Mouse (Mus musculus): ENCODE measurements around the gene Scn8a.
"Not testable (repeated sequence)": the region's sequence is repeated elsewhere in the genome, so short reads cannot be mapped to it uniquely, and the experiment has no call there.

Gene Scn8a

GRCm38 (mm10) chr15:100869558-100869957, at the start of gene Scn8a:
Gene Scn8a, plus strand, starts transcription at chr15:100869858.
- DNase-seq: no peak

DNA sequence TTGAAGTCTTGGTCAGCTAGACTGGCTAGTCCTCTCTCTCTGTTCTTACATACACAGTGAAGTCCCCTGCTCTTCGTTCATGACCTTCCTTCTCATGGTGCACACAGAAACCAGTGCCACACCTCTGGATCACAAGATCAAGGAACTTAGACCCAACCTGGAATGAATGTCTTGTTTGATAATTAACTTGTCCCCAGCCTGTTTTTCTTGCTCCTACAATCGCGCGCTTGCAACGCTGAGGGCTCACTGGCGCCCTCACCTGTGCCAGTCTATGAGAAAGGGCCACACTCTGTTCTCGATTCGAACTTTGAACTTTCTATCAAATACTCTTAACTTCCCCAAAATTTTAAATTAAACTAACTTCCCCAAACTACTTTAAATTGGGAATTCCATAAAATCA, 47.8 kb upstream of the Scn8a start:
- no peak for DNase-seq

GRCm38 (mm10) chr15:100822370-100822769, 47.3 kb upstream of the Scn8a start:
- not testable (repeated sequence) for DNase-seq

DNA sequence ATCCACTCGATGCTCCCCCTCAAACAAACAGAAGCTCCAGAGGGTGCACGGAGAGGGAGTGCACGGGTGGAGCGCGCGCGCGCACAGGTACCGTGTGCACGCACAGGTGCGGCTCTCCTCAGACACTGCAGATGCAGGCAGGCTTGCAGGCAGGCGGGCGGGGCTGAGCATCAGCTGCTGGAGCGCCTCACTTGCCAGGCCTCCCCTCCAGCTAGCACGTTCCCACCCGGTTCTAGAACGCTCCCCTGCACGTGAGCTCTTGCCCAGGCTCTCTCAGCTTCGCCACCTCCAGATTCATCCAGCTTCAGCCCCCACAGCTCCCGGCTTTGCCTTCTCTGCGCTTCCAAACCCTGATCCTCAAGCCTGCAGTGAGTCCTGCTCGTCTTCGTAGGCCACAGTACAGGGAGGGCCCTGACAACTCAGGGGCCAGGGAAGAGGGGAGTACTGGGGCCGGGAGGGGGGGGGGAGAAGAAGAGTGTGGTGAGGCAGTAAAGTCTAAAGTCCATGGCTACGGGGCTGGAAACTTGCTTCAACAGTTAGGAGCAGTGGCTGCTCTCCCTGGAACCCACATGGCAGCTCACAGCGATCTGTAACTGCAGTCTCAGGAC, 44.3 kb upstream of the Scn8a start:
- no peak for DNase-seq

- no peak for DNase-seq
These were observed 43.6 kb upstream of the Scn8a start for GRCm38 (mm10) chr15:100826076-100826475.

DNA sequence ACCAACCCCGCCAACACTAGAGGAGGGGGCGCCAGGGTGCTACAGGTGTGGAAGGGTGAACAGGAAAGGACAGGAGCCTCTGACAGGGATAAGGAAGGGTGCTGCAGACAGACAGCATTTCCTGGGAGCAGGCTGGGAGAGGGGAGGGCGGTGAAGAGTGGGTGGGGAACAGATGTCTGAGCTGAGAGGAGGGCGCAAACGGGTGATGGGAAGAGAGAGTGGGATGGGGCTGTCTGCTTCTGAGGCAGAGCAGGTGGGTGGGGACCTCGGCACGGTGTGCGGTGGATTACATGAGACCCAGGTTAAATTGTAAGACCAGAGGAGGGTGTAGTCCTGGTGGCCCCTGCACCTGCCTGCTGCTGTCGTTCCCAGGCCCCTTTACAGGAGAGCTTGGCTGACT, 39.9 kb upstream of the Scn8a start:
- DNase-seq: no peak

DNA sequence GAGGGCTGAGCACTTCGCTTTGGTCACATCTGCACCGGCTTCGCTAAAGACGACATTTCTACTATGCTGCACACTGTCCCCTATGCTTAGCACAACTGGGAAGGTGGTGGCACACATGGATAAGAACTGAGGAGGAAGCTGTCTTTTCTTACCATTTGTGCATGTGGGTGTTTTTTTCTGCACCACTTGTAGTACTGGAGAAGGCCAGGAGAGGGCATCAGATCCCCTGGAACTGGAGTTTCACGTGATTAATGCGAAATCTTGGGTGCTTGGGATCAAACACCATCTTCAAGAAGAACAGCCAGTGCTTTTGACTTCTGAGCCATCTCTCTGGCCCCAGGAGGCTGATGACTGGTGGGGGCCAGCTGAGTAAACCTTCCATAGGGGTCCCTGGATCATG, 39.0 kb upstream of the Scn8a start:
- DNase-seq: no peak

GRCm38 (mm10) chr15:100832144-100832543, 37.5 kb upstream of the Scn8a start:
- DNase-seq: no peak

DNA sequence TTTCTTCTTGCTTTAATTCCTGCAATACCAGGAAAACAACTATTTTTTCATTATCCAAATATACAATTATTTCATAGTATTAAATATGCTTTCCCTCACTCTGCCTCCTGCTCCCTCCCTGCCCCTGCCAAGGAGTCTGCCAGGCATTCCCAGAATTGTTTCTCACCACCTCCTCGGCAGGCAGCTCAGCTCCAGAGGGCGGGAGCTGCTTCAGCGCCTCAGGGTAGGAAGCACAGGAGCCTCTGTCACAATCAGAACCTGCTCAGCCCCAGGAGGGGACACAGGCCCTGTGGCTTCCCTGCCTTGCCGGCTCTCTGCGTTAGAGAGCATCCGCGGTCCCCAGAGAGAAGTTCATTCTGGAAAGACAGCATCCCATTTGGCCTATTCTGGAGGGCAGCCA, 36.9 kb upstream of the Scn8a start:
- DNase-seq: no peak

- no peak for DNase-seq
These were observed 32.9 kb upstream of the Scn8a start for GRCm38 (mm10) chr15:100836729-100837128.

DNA sequence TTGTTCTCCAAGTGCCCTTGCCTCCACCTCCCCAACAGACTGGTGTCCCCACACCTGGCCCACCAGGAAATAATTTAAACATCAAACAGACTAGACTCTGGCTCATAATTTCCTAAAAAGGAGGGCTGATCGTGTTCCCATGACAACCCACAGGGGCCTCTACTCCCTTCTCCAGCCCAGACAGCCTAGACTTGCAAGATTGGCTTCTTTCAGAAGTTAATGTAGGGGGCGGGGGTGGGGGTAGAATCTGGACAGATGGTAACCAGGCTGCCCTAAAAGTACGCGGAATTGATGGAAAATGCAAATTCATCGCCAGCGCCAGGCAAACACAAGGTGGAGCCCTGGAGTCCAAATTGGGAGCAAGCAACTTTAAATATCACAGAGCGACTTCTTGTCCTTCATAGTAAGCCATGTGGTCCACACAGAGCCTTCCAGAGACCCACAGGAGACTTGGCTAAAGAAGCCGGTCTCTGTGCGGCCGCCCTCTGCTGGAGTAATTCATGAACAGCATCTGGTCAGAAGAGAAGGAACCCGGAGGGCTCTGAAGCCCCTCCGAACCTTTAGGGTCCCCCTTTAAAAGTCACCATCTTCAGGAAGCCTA, 31.0 kb upstream of the Scn8a start:
- DNase-seq: peak; percentile 66

- no peak for DNase-seq
These were observed 25.3 kb upstream of the Scn8a start for GRCm38 (mm10) chr15:100844336-100844735.

DNA sequence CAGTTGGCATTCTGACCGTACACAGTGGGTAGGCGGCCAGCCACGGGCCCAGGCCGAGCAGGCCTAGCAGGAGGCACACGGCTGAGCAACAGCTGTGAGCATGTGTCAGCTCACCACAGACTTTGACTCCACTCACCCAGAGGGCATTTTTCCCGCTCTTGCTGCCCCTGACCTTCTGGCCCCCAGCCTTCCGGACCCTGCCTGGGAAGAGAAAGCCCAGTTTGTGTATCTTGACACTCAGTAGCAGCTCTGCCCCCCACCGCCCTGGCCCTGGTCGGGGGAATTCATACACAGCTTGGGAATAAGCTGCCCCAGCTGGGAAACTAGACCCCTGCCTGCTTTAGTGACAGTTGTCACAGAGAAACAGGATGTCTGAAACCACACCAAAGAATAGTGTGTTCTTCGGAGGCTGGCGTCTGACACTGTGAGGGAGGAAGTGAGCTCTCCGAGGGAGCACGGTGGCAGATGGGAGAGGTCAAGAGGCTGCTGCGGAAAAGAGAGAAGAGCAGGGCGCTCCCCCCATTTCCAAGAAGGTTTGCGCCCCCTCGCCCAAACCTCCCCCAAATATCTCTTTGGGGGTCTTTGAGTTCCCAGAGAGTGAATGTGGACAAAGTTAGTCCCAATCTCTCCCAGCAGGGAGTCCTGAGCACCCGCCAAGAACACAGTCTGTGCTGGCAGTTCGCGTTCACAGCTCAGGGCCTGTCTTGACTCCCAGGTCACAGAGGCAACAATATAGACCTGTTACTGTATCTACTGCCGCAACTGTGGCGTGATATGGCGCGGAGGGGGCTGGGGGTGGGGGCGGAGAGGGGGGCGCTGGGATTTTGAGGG, 24.4 kb upstream of the Scn8a start:
- DNase-seq: peak; percentile 44

GRCm38 (mm10) chr15:100847193-100847592, 22.5 kb upstream of the Scn8a start:
- no peak for DNase-seq

- no peak for DNase-seq
These were observed 12.1 kb upstream of the Scn8a start for GRCm38 (mm10) chr15:100857586-100857985.

GRCm38 (mm10) chr15:100860856-100861255, 8.8 kb upstream of the Scn8a start:
- no peak for DNase-seq

GRCm38 (mm10) chr15:100865556-100865955, 4.1 kb upstream of the Scn8a start:
- DNase-seq: no peak

DNA sequence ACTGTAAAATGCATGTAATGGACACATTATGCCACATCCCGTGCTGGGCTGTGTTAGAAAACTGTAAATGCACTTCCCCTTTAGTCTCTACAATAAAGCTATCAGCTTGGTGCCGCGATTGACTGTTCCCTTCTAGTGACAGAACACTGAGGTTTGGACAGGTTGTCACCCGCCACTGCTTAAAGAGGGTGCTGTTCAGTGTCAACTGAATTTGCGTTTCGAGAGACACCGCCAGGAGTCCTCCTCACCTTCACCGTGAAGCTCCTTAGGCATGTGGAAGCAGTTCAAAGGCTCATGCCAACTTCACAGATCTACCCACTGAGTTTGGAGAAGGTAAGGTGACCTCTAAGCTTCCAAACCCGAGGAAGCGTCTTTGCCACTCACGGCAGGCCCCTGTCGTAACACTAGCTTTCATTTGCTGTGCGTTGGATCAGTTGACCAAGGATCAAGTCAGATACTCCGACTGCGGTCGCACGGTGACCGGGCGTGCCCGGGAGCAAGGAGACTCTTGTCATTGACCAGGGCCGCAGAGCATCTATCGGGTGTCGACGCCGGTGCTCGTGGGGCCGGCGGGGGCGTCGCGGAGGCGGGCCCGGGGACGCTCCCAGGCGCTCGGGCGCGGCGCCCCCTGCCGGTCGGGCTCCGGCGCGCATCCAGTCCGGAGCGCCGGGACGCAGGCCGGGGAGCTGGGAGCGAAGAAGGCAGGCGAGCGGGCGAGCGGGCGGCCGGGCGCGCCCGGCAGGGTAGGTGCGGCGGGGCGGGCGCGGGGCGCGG, 530 bp downstream of the Scn8a start:
- DNase-seq: peak; percentile 34

- no peak for DNase-seq
These were observed 1.1 kb downstream of the Scn8a start for GRCm38 (mm10) chr15:100870775-100871106.

- no peak for DNase-seq
These were observed 1.7 kb downstream of the Scn8a start for GRCm38 (mm10) chr15:100871107-100872011.

- peak; percentile 82 for DNase-seq
These were observed 3.5 kb downstream of the Scn8a start for GRCm38 (mm10) chr15:100873155-100873554.

GRCm38 (mm10) chr15:100879073-100879472, 9.4 kb downstream of the Scn8a start:
- DNase-seq: no peak
